Mouse (Mus musculus) 3T3-L1 (cell line): Measurements from ENCODE around the gene Gm3404.
"Not testable (repeated sequence)": the region's sequence is repeated elsewhere in the genome, so short reads cannot be mapped to it uniquely, and the experiment has no call there.

Source experiments
- DNase-seq: peaks from one replicate; pipeline ENCODE4 v3.0.0-alpha.2; 2015; ENCODE audit warnings: low read depth, low spot score

Gm3404 gene

GRCm38 (mm10) chr5:146525501-146525900 lies at the start of gene Gm3404:
Gene Gm3404 (plus strand): TSS chr5:146525801.
- DNase-seq: not testable (repeated sequence)

DNA sequence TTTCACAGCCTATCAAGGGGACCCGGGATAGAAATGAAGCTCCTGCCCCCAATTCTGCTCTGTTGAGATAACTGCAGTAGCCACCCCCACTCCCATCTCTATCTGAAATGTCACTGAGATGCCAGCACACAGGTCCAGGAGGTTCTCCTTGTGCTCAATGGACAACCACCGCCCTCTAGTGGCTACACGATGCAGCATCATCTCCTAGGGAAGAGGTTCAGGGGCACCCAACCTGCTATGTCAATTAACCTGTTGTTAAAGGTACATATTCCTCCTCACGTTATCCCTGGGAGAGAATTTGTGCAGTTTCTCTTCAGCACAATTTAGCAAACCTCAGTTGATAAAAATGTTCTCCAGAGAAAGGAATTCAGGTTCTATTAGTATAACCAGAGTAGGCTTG lies 46.0 kb upstream of the Gm3404 start:
- peak; percentile 26 for DNase-seq

DNA sequence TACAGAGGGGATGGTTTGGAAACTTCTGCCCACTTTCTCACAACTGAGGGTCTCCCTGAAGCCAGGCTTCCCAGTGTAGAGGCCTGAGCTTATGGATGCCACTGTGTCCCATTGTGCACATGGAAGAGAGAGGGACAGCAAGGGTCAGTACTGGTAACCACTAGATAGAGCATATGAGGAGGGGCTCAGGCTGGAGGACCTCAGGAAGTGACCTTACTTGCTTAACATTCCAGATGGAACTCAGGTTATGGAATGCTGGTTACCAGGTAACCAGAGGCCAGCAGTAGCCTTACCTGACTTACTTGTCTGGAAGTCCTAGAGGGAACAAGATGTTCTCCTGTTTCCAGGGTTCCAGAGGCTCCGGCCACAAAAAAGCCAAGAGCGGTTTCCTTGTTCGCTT lies 43.9 kb upstream of the Gm3404 start, which contains the start of gene Gm6408:
Gene Gm6408, plus strand, starts transcription at position 301 of the 400 bp plus-strand sequence.
- not testable (repeated sequence) for DNase-seq

- peak; percentile 39 for DNase-seq
Observed at GRCm38 (mm10) chr5:146488959-146489358, 36.6 kb upstream of the Gm3404 start.

- DNase-seq: not testable (repeated sequence)
Observed at GRCm38 (mm10) chr5:146491063-146491462, 34.5 kb upstream of the Gm3404 start, which contains the start of gene Gm6370. Gene Gm6370 (plus strand): TSS chr5:146491363.

DNA sequence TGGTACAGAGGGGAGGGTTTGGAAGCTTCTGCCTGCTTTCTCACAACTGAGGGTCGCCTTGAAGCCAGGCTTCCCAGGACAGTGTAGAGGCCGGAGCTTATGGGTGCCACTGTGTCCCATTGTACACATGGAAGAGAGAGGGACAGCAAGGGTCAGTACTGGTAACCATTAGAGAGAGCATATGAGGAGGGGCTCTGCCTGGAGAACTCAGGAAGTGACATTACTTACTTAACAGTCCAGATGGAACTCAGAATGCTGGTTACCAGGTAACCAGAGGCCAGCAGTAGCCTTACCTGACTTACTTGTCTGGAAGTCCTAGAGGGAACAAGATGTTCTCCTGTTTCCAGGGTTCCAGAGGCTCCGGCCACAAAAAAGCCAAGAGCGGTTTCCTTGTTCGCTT lies 23.5 kb upstream of the Gm3404 start, which contains the start of gene 4930449I24Rik:
Gene 4930449I24Rik, plus strand, starts transcription at position 301 of the 400 bp plus-strand sequence.
- DNase-seq: not testable (repeated sequence)

DNA sequence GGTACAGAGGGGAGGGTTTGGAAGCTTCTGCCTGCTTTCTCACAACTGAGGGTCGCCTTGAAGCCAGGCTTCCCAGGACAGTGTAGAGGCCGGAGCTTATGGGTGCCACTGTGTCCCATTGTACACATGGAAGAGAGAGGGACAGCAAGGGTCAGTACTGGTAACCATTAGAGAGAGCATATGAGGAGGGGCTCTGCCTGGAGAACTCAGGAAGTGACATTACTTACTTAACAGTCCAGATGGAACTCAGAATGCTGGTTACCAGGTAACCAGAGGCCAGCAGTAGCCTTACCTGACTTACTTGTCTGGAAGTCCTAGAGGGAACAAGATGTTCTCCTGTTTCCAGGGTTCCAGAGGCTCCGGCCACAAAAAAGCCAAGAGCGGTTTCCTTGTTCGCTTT lies 11.8 kb upstream of the Gm3404 start, which contains the start of gene Gm3402:
Gene Gm3402, plus strand, starts transcription at position 301 of the 400 bp plus-strand sequence.
- not testable (repeated sequence) for DNase-seq

- not testable (repeated sequence) for DNase-seq
Observed at GRCm38 (mm10) chr5:146537347-146537746, 11.7 kb downstream of the Gm3404 start, which contains the start of gene Gm3409. Gene Gm3409 (plus strand): TSS chr5:146537647.

DNA sequence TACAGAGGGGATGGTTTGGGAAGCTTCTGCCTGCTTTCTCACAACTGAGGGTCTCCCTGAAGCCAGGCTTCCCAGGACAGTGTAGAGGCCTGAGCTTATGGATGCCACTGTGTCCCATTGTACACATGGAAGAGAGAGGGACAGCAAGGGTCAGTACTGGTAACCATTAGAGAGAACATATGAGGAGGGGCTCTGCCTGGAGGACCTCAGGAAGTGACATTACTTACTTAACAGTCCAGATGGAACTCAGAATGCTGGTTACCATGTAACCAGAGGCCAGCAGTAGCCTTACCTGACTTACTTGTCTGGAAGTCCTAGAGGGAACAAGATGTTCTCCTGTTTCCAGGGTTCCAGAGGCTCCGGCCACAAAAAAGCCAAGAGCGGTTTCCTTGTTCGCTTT lies 30.2 kb downstream of the Gm3404 start, which contains the start of gene Gm3415:
Gene Gm3415, plus strand, starts transcription at position 301 of the 400 bp plus-strand sequence.
- DNase-seq: not testable (repeated sequence)

- no peak for DNase-seq
Observed at GRCm38 (mm10) chr5:146564259-146564658, 38.7 kb downstream of the Gm3404 start.

DNA sequence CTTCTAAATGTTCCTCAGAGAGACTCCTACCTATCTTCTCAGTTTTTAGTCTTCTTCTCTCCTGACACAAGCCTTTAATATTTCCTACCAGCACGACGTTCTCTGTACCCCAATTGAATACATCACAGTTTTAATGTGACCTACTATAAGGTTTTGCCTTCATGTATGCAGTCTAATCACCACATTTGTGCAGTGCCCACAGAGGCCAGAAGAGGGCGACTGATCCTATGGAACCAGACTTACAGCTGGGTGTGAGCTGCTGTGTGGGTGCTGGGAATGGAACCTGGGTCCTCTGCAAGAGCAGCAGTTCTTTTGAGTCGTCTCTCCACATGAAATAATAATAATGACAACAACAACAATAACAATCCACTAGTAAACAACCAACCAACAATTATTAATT lies 41.5 kb downstream of the Gm3404 start:
- DNase-seq: peak; percentile 73

GRCm38 (mm10) chr5:146570179-146570578 lies 44.6 kb downstream of the Gm3404 start:
- not testable (repeated sequence) for DNase-seq

DNA sequence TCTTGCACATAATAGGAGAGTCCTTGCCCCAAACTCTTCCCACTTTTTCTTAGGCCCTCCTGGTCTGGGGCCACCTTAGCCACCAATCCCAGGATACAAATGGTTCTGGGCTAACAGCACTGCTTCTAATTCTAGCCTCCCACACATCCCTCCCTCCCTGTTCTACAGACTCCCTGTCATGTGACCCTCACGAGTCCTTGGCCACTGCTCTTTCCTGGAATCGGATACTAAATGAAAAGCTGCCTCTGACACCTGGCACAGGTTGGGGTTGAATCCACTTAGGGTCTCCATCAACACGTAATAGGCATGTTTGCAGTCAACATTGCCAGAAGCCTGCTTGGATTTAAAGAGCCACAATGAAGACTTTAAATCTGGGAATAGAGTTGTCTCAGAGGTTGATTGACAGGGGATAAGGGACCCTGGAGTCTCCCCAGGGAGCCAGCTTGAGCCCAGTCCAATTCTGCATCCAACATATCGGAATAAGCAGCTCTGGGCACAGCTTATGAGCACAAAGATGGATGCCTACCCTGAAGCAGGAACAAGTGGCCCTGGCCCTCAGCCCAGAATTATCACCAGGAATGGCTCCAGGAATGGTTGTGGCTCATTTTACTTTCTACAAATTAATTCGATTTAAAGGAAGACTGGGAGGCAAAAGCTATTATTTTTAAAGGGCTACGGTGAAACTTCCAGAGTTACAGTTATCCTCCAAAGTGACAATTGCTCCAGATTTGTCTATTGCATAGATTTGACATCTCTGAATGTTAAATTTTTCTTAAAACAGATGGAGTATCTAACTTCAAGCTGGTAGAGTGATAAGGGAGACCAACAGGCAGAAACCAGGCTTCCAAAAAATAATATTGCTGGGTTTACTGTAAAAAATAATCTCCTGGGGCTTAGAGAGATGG lies 46.5 kb downstream of the Gm3404 start:
- not testable (repeated sequence) for DNase-seq

DNA sequence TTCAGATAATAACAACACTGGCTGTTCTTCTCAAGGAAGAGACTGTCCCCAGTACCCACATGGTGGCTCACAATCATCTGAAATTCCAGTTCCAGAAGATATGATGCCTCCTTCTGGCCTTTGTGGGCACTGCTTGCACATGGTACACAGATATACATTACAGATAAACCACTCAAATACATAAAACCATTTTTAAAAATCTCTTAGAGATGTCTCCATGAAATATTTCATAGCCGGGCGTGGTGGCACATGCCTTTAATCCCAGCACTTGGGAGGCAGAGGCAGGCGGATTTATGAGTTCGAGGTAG lies 47.1 kb downstream of the Gm3404 start:
- DNase-seq: not testable (repeated sequence)

GRCm38 (mm10) chr5:146576668-146577067 lies 51.1 kb downstream of the Gm3404 start:
- DNase-seq: peak; percentile 22
